Mouse (Mus musculus) forebrain, embryonic 14.5 days (tissue): ENCODE measurements around the gene Pcsk5. TPM values are rescaled to one million over a fixed set of nuclear protein-coding genes. Genes with fewer than 3 reads are reported as not detected.

Experiments used
- ATAC-seq: fragments of 200-750 bp; cut with Nextera tagmentation; 2 replicates; pipeline ENCODE4 v1.8.0; 2017; ENCODE audit warnings: mild to moderate bottlenecking, moderate library complexity
- DNase-seq: peaks from one replicate; pipeline ENCODE4 v3.0.0-alpha.2; 2015; ENCODE audit warnings: low spot score
- H3K27ac ChIP-seq: fragments of 300-500 bp; sonication (generic); 2 replicates; pipeline ENCODE4 v1.5.1; 2014; ENCODE audit warnings: low read depth, mild to moderate bottlenecking, control low read depth, low read length, moderate library complexity
- H3K27me3 ChIP-seq: fragments of 300-500 bp; sonication (generic); replicated peaks from 2 replicates; pipeline ENCODE4 v1.6.1; 2014; ENCODE audit warnings: low read length, control low read depth, mixed read lengths; ENCODE audit not compliant: control insufficient read depth, insufficient read depth
- H3K36me3 ChIP-seq: fragments of 300-500 bp; sonication (generic); 2 replicates; pipeline ENCODE4 v1.6.1; 2014; ENCODE audit warnings: low read length, control low read depth; ENCODE audit not compliant: control insufficient read depth, insufficient read depth
- H3K4me1 ChIP-seq: fragments of 300-500 bp; sonication (generic); 2 replicates; pipeline ENCODE4 v1.6.1; 2014; ENCODE audit warnings: antibody characterized with exemption, low read length, control low read depth; ENCODE audit not compliant: control insufficient read depth, insufficient read depth
- H3K4me2 ChIP-seq: fragments of 300-500 bp; sonication (generic); 2 replicates; pipeline ENCODE4 v1.6.1; 2014; ENCODE audit warnings: mild to moderate bottlenecking, control low read depth, low read length
- H3K4me3 ChIP-seq: fragments of 300-500 bp; sonication (generic); 2 replicates; pipeline ENCODE4 v1.5.1; 2014; ENCODE audit warnings: low read depth, low read length, control low read depth
- H3K9ac ChIP-seq: fragments of 300-500 bp; sonication (generic); 2 replicates; pipeline ENCODE4 v1.6.1; 2014; ENCODE audit warnings: mild to moderate bottlenecking, low read length, control low read depth, moderate library complexity
- H3K9me3 ChIP-seq: fragments of 300-500 bp; sonication (generic); replicated peaks from 2 replicates; pipeline ENCODE4 v1.6.1; 2016; ENCODE audit warnings: low read length, control low read depth, mixed read lengths; ENCODE audit not compliant: control insufficient read depth
- WGBS: fragments of 180-500 bp; shearing (Covaris S2); extraction: QIAGEN DNeasy Blood & Tissue Kit; methylation state at CpG from one replicate; pipeline ENCODE4 v1.1.7; 2014; 5-methylcytosine and 5-hydroxymethylcytosine counted together
- polyA plus RNA-seq: library from polyadenylated mRNA; unstranded; fragments of >200 nt; fragmentation: Nextera tagmentation; extraction: Ambion mirVana; gene quantifications from 2 replicates; pipeline ENCODE4 v1.2.1, GENCODE M21; 2014

Pcsk5 gene
- polyA plus RNA-seq, 1 experiment from 2014 or later, result 3.8 TPM

DNA sequence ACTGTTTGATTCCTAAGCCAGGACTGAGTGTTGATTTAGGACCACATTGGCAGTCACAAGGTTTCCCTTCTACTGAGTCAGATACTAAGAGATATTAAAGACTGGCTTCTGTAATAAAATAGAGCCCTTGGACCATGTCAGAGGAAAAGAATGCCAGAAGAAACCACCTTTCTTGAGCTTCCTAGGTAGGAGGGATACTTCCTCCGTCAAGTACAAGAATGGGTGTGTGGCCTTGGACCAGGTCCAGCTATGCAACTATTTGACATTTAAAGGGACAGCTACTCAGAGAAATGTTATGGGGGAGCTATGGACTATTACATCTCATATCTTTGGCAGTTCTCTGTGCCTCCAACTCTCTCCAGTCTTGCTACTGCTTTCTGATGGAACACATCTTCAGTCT lies 244.6 kb downstream of the Pcsk5 start:
- Histone ChIP-seq H3K27ac (no peak overlapping the region), H3K9ac (no peak overlapping the region), H3K9me3 (no peaks in the 10 kb centered on the region), H3K27me3 (no peaks in the 10 kb centered on the region), H3K4me3 (no peak overlapping the region), H3K4me1 (no peaks in the 10 kb centered on the region), H3K36me3 (no peaks in the 10 kb centered on the region), H3K4me2 (no peak overlapping the region)
- 13% methylated on average over 1 of the region's 1 CpGs for WGBS
- ATAC-seq (no peak), DNase-seq (no peak)

DNA sequence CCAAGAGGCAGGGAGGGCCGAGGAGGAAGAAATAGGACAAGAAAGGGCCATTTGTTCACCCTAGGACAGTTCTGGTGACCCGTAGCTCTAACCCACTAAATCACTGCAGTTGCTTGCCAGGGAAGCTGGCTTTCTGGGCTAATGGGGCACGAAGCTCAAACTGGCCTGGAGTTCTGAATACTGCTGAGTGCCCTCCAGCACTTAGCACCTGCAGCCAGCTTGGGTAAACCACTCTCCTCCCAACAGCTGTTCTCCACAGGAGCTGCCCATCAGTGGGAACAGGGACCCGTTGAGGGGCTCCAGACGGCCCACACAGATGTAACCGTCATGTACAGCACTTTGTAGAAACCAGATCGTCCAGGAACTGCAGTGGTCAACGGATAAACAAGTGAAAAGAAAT lies 246.1 kb downstream of the Pcsk5 start:
- Histone ChIP-seq H3K36me3 (no peaks in the 10 kb centered on the region), H3K4me3 (no peak overlapping the region), H3K9me3 (no peaks in the 10 kb centered on the region), H3K4me2 (no peak overlapping the region), H3K4me1 (no peaks in the 10 kb centered on the region), H3K9ac (no peak overlapping the region), H3K27me3 (no peaks in the 10 kb centered on the region), H3K27ac (no peak overlapping the region)
- ATAC-seq, result peak; percentile 82; the same call in 1 of the 2 replicates
- peak; percentile 44 for DNase-seq
- WGBS, result 49% methylated on average over 8 of the region's 8 CpGs

DNA sequence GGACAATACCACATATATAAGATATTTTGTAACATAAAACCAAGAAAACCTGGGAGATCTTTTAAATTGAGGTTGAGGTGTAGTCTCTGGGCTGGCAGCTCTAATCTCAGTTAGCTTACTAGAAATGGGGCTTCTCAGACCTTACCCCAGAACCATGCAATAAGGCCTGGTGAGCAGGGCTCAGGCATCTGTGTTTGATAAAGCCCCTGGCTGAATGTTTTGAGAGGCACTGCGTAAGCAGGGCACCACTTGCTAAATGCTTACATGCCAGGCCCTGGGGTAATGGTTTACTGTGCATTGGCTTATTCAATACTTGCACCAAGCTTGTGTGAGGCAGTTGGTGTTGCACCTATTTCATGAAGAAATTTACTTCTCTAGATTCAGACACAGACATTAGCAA lies 247.1 kb downstream of the Pcsk5 start:
- Histone ChIP-seq H3K9ac (no peak overlapping the region), H3K9me3 (no peaks in the 10 kb centered on the region), H3K4me3 (no peak overlapping the region), H3K27me3 (no peaks in the 10 kb centered on the region), H3K36me3 (no peaks in the 10 kb centered on the region), H3K4me2 (no peak overlapping the region), H3K4me1 (no peaks in the 10 kb centered on the region), H3K27ac (no peak overlapping the region)
- DNase-seq (no peak), ATAC-seq (no peak)
- 76% methylated on average over 1 of the region's 1 CpGs for WGBS

DNA sequence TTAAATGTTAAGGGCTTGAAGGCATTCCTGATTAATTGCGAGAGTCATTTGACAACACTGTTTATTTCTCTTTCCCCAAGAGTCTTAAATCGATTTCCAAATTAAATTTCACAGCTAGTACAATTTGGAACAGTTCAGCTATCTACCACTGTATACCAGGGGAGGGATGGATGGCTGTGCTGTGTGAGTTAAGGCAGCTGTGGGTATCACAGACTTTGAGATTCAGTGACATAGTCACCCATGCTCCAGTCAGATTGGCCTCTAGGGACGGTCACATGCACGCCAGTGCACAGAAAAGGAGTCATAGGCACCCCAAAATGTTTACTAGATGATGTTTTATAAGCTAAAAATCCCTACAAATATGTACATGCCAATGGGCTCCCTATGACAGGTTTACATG lies 260.0 kb downstream of the Pcsk5 start:
- Histone ChIP-seq H3K27ac (no peak overlapping the region), H3K4me1 (no peaks in the 10 kb centered on the region), H3K4me3 (no peak overlapping the region), H3K27me3 (no peaks in the 10 kb centered on the region), H3K9me3 (no peaks in the 10 kb centered on the region), H3K36me3 (no peaks in the 10 kb centered on the region), H3K9ac (no peak overlapping the region), H3K4me2 (no peak overlapping the region)
- no peak for ATAC-seq
- DNase-seq, result no peak
- 89% methylated on average over 4 of the region's 4 CpGs for WGBS

DNA sequence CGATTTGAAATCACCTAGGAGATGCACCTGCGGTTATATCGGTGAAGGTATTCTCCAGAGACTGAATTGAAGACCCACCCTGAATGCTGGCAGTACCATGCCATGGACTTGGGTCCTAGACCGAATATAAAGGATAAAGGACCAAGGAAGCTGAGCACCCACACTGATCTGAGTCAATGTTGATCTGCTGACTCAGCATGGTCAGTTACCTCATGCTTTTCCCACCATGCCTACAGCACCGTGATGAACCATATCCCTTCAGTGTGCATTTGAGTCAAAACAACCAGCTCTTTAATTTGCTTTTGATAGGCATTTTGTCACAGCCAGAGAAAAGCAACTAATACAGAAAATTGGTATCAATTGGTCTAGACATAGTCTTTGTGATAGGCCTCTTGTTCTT lies 262.9 kb downstream of the Pcsk5 start:
- ATAC-seq, result no peak

DNA sequence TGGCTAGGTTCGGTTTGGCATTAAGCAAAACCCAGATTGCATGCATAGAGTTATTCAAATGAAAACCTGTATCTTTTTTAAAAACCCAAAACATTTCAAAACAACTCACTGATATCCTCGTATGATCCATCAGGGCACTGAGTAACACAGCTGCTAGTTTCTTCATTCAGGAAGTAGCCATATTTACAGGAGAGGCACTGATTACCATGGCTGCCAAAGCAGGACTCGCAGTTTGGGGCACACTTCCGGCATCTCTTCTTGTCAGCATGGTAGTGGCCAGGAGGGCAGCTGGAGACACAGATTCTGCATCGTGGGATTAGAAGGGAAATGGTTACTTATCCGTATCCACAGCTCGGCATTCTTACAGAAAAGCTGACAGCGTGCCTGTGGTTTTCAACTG lies 265.1 kb downstream of the Pcsk5 start:
- H3K4me1 ChIP-seq, result no peaks in the 10 kb centered on the region
- no peak for DNase-seq
- H3K9ac ChIP-seq, result no peak overlapping the region
- WGBS, result 91% methylated on average over 8 of the region's 8 CpGs
- H3K9me3 ChIP-seq, result no peaks in the 10 kb centered on the region
- H3K4me3 ChIP-seq, result no peak overlapping the region
- H3K27me3 ChIP-seq, result no peaks in the 10 kb centered on the region
- ATAC-seq, result no peak
- H3K27ac ChIP-seq, result no peak overlapping the region
- no peak overlapping the region for H3K4me2 ChIP-seq
- no peaks in the 10 kb centered on the region for H3K36me3 ChIP-seq

More for the DNA sequence above, 262.9 kb downstream of the Pcsk5 start:
- Histone ChIP-seq H3K36me3 (no peaks in the 10 kb centered on the region), H3K4me3 (no peak overlapping the region), H3K4me2 (no peak overlapping the region), H3K9ac (no peak overlapping the region), H3K9me3 (no peaks in the 10 kb centered on the region), H3K27ac (no peak overlapping the region), H3K4me1 (no peaks in the 10 kb centered on the region), H3K27me3 (no peaks in the 10 kb centered on the region)
- no peak for DNase-seq
- WGBS, result 94% methylated on average over 5 of the region's 5 CpGs

DNA sequence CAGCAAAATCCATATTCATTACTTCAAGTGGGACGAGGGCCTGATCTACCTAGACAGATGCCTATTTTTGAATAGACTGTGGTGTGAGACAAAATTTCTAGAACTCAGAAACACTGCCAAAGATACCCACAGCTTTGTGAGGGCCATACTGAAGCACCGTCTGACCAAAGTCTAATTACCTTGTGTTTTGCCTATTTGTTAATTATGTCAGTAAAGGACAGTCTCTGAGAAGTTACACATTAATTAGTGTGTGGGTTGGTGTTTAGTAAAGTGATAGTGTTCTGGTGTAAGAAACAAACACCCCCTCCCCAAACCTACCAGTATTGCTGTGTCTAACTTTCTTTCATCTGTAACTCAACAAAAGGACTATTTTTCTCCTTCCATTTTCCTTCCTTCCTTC lies 266.5 kb downstream of the Pcsk5 start:
- Histone ChIP-seq H3K4me1 (no peaks in the 10 kb centered on the region), H3K27ac (no peak overlapping the region), H3K9me3 (no peaks in the 10 kb centered on the region), H3K4me3 (no peak overlapping the region), H3K9ac (no peak overlapping the region), H3K27me3 (no peaks in the 10 kb centered on the region), H3K4me2 (no peak overlapping the region), H3K36me3 (no peaks in the 10 kb centered on the region)
- 50% methylated on average over 2 of the region's 2 CpGs for WGBS
- no peak for DNase-seq
- no peak for ATAC-seq

DNA sequence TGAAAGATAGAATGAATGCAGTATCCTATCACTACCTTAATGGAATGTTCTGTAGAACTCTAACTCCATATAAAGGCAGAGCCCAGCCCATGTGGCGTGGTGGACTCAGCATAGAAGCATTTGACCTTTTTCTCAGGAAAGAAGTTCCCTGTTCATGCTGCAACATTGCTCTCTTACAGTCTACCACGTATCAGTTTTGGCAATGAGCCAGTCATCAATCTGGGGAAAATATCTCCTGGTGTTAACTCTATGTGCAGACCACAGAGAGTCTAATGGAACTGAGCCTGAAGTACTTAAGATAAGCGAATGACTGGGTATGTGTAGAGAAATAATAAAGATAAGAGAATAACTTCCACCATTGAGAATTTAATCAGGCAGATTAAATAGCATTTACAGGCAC lies 270.2 kb downstream of the Pcsk5 start:
- DNase-seq, result peak; percentile 22
- 72% methylated on average over 3 of the region's 3 CpGs for WGBS
- H3K27me3 ChIP-seq, result no peaks in the 10 kb centered on the region
- no peaks in the 10 kb centered on the region for H3K9me3 ChIP-seq
- ATAC-seq, result no peak
- no peak overlapping the region for H3K4me2 ChIP-seq
- H3K9ac ChIP-seq, result no peak overlapping the region
- no peak overlapping the region for H3K4me3 ChIP-seq
- H3K4me1 ChIP-seq, result no peaks in the 10 kb centered on the region
- H3K36me3 ChIP-seq, result no peaks in the 10 kb centered on the region
- H3K27ac ChIP-seq, result no peak overlapping the region

DNA sequence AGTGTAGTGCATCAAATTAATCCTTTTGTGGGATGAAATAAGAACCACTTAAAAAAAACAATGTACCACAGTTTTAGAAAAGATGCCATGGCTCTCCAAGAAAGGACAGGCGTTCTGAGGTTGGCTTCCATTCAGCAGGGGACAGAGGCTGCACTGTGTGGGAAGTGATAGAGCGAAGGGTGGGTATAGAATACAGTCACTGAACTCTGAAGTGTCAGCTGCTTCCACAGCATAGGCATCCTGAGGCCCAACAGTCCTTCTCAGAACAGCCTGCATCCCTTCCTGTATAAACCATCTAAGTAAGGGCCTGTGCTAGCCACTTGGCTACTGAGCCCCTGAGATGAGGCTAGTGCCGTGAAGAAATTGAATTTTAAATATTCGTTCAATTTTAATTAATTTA lies 271.3 kb downstream of the Pcsk5 start:
- ATAC-seq (no peak), DNase-seq (no peak)
- Histone ChIP-seq H3K36me3 (no peaks in the 10 kb centered on the region), H3K27me3 (no peaks in the 10 kb centered on the region), H3K4me2 (no peak overlapping the region), H3K4me3 (no peak overlapping the region), H3K4me1 (no peaks in the 10 kb centered on the region), H3K9me3 (no peaks in the 10 kb centered on the region), H3K9ac (no peak overlapping the region), H3K27ac (no peak overlapping the region)
- 69% methylated on average over 4 of the region's 4 CpGs for WGBS

DNA sequence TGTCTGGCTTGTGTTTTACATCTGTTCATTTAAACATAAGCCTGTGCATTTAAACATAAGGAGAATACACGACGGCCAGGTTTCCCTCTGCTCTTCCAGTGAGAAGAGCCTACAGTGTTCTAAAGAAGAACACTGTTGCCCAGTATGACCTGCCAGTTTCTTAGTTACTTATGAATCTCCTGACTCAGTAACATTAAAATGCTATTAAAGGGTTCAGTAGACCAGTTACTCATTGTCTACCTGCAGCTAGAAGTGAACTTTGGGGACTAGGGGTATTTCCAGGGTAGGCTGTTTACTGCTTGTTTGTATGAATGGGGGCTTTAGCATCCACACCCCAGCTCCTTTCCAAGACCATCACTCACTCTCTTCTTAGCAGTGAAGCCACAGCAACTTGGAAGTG lies 278.7 kb downstream of the Pcsk5 start:
- Histone ChIP-seq H3K4me1 (no peaks in the 10 kb centered on the region), H3K27ac (no peak overlapping the region), H3K36me3 (no peaks in the 10 kb centered on the region), H3K4me2 (no peak overlapping the region), H3K9me3 (no peaks in the 10 kb centered on the region), H3K4me3 (no peak overlapping the region), H3K27me3 (no peaks in the 10 kb centered on the region), H3K9ac (no peak overlapping the region)
- DNase-seq, result no peak
- no peak for ATAC-seq
- WGBS, result 61% methylated on average over 2 of the region's 2 CpGs
